Mouse (Mus musculus): ENCODE data around the gene Foxc2.

DNA sequence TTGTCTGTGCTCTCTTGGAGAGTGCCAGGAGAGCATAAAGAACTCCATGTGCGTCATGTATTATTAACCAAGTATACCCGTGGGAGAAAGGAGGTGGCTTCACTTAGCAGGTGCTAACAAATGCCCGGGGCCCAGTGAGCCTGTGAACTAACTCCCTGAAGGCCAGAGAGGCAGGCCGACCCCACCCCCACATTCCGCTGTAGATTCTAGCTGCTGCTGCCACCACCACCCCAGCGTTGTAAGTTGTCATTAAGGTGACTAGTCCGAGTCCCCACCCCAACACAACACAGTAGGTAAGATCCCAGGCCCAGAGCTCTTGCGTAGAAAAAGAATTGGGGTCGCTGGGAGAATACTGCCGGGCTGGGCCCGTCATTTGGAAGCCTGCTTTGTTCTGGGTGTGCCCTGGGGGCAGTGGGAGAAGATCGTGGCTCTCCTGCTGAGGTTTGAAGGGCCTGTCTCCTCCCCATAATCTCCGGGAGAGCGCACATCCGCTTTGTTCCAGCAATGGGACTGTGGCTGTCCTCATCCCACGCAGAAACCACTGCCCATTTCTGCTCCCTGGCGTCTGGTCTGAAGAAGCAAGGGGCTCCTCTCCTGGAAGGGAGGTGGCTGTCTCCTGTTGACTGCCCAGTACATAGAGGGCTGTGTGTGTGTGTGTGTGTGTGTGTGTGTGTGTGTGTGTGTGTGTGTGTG, 8.7 kb downstream of the Foxc2 start:
- TF ChIP-seq CTCF (IDR thresholded peaks at IDR 0.05; ENCODE audit: control insufficient read depth, insufficient read depth, low read length) (no peak), POLR2A (IDR thresholded peaks at IDR 0.05; ENCODE audit: borderline replicate concordance, control insufficient read depth, low read depth, low read length) (no peak)

All from bone marrow, adult 2 months (tissue).